Mouse (Mus musculus): ENCODE data around the gene Fads3. TPM values are rescaled to one million over a fixed set of nuclear protein-coding genes. Genes with fewer than 3 reads are reported as not detected.

Gene Fads3
- polyA plus RNA-seq, 1 experiment from 2014 or later = 79.6 TPM

- H3K4me1 ChIP-seq (ENCODE audit: insufficient read depth, low read depth, low read length) = peaks cover 12% of the 10 kb centered on the region; the same call in 1 of the 2 replicates
- H3K4me2 ChIP-seq (replicated peaks; ENCODE audit: low read depth, low read length) = no peak overlapping the region
- TF ChIP-seq EP300 (IDR thresholded peaks at IDR 0.05) (no peak), CTCF (IDR thresholded peaks at IDR 0.05) (no peak)
- DNase-seq (ENCODE audit: low spot score) (no peak), ATAC-seq (no peak)
- no peak overlapping the region for H3K9ac ChIP-seq (replicated peaks; ENCODE audit: low read depth)
- no peaks in the 10 kb centered on the region for H3K36me3 ChIP-seq (ENCODE audit: insufficient read depth, low read length)
- H3K4me3 ChIP-seq (ENCODE audit: low read depth, low read length) = no peak overlapping the region
- 41% methylated on average over 3 of the region's 3 CpGs for WGBS
- H3K27me3 ChIP-seq (replicated peaks; ENCODE audit: insufficient read depth, low read length) = no peaks in the 10 kb centered on the region
- no peaks in the 10 kb centered on the region for H3K9me3 ChIP-seq (ENCODE audit: low read length)
- peak overlapping the region; percentile 16; the same call in 1 of the 2 replicates for H3K27ac ChIP-seq (ENCODE audit: low read length)
These were observed 28.0 kb upstream of the Fads3 start for GRCm38 (mm10) chr19:10013348-10013747.

GRCm38 (mm10) chr19:10013913-10014312 lies 27.5 kb upstream of the Fads3 start:
- WGBS = 38% methylated on average over 5 of the region's 5 CpGs
- no peak for TF ChIP-seq EP300 (IDR thresholded peaks at IDR 0.05)
- no peak for TF ChIP-seq CTCF (IDR thresholded peaks at IDR 0.05)
- no peak overlapping the region for H3K9ac ChIP-seq (replicated peaks; ENCODE audit: low read depth)

GRCm38 (mm10) chr19:10014824-10015223 lies 26.5 kb upstream of the Fads3 start:
- H3K36me3 ChIP-seq (ENCODE audit: insufficient read depth, low read length) = no peaks in the 10 kb centered on the region
- H3K4me3 ChIP-seq (ENCODE audit: low read depth, low read length) = no peak overlapping the region
- WGBS = 68% methylated on average over 13 of the region's 13 CpGs
- H3K9me3 ChIP-seq (ENCODE audit: low read length) = no peaks in the 10 kb centered on the region
- TF ChIP-seq EP300 (IDR thresholded peaks at IDR 0.05) (no peak), CTCF (IDR thresholded peaks at IDR 0.05) (no peak)
- ATAC-seq = no peak
- no peaks in the 10 kb centered on the region for H3K27me3 ChIP-seq (replicated peaks; ENCODE audit: insufficient read depth, low read length)
- no peak overlapping the region for H3K27ac ChIP-seq (ENCODE audit: low read length)
- no peak overlapping the region for H3K9ac ChIP-seq (replicated peaks; ENCODE audit: low read depth)
- DNase-seq (ENCODE audit: low spot score) = no peak
- no peak overlapping the region for H3K4me2 ChIP-seq (replicated peaks; ENCODE audit: low read depth, low read length)
- H3K4me1 ChIP-seq (ENCODE audit: insufficient read depth, low read depth, low read length) = peaks cover 23% of the 10 kb centered on the region

More at GRCm38 (mm10) chr19:10013913-10014312, 27.5 kb upstream of the Fads3 start:
- Histone ChIP-seq H3K36me3 (ENCODE audit: insufficient read depth, low read length) (no peaks in the 10 kb centered on the region), H3K9me3 (ENCODE audit: low read length) (no peaks in the 10 kb centered on the region), H3K4me1 (ENCODE audit: insufficient read depth, low read depth, low read length) (peaks cover 18% of the 10 kb centered on the region), H3K4me3 (ENCODE audit: low read depth, low read length) (no peak overlapping the region), H3K27me3 (replicated peaks; ENCODE audit: insufficient read depth, low read length) (no peaks in the 10 kb centered on the region), H3K4me2 (replicated peaks; ENCODE audit: low read depth, low read length) (no peak overlapping the region), H3K27ac (ENCODE audit: low read length) (0 out of 2 replicates have a peak overlapping the region, but pooled peaks have one; percentile 9)
- DNase-seq (ENCODE audit: low spot score) (no peak), ATAC-seq (no peak)

GRCm38 (mm10) chr19:10015442-10015841 lies 25.9 kb upstream of the Fads3 start:
- Histone ChIP-seq H3K27me3 (replicated peaks; ENCODE audit: insufficient read depth, low read length) (no peaks in the 10 kb centered on the region), H3K27ac (ENCODE audit: low read length) (no peak overlapping the region), H3K9ac (replicated peaks; ENCODE audit: low read depth) (no peak overlapping the region), H3K4me1 (ENCODE audit: insufficient read depth, low read depth, low read length) (peaks cover 23% of the 10 kb centered on the region), H3K36me3 (ENCODE audit: insufficient read depth, low read length) (no peaks in the 10 kb centered on the region), H3K4me3 (ENCODE audit: low read depth, low read length) (no peak overlapping the region), H3K4me2 (replicated peaks; ENCODE audit: low read depth, low read length) (no peak overlapping the region), H3K9me3 (ENCODE audit: low read length) (no peaks in the 10 kb centered on the region)
- TF ChIP-seq EP300 (IDR thresholded peaks at IDR 0.05) (no peak), CTCF (IDR thresholded peaks at IDR 0.05) (no peak)
- DNase-seq (ENCODE audit: low spot score) (no peak), ATAC-seq (no peak)
- WGBS = 78% methylated on average over 4 of the region's 4 CpGs

GRCm38 (mm10) chr19:10016151-10016550 lies 25.2 kb upstream of the Fads3 start:
- Histone ChIP-seq H3K4me2 (replicated peaks; ENCODE audit: low read depth, low read length) (no peak overlapping the region), H3K4me1 (ENCODE audit: insufficient read depth, low read depth, low read length) (peaks cover 23% of the 10 kb centered on the region), H3K4me3 (ENCODE audit: low read depth, low read length) (no peak overlapping the region), H3K9ac (replicated peaks; ENCODE audit: low read depth) (no peak overlapping the region), H3K27me3 (replicated peaks; ENCODE audit: insufficient read depth, low read length) (no peaks in the 10 kb centered on the region), H3K9me3 (ENCODE audit: low read length) (no peaks in the 10 kb centered on the region), H3K36me3 (ENCODE audit: insufficient read depth, low read length) (no peaks in the 10 kb centered on the region), H3K27ac (ENCODE audit: low read length) (no peak overlapping the region)
- TF ChIP-seq EP300 (IDR thresholded peaks at IDR 0.05) (no peak), CTCF (IDR thresholded peaks at IDR 0.05) (no peak)
- ATAC-seq (no peak), DNase-seq (ENCODE audit: low spot score) (no peak)
- 90% methylated on average over 4 of the region's 4 CpGs for WGBS

- WGBS = 6% methylated on average over 44 of the region's 44 CpGs
- TF ChIP-seq CTCF (IDR thresholded peaks at IDR 0.05) (peak; percentile 15; the same call in 1 of the 2 replicates), EP300 (IDR thresholded peaks at IDR 0.05) (no peak)
- peak overlapping the region; percentile 54 for H3K4me3 ChIP-seq (ENCODE audit: low read depth, low read length)
These were observed 23.5 kb upstream of the Fads3 start for GRCm38 (mm10) chr19:10017637-10018526.

More at GRCm38 (mm10) chr19:10017637-10018526, 23.5 kb upstream of the Fads3 start:
- Histone ChIP-seq H3K9me3 (ENCODE audit: low read length) (no peaks in the 10 kb centered on the region), H3K27ac (ENCODE audit: low read length) (peak overlapping the region; percentile 63), H3K36me3 (ENCODE audit: insufficient read depth, low read length) (no peaks in the 10 kb centered on the region), H3K4me2 (replicated peaks; ENCODE audit: low read depth, low read length) (peak overlapping the region; percentile 90), H3K9ac (replicated peaks; ENCODE audit: low read depth) (peak overlapping the region; percentile 44), H3K27me3 (replicated peaks; ENCODE audit: insufficient read depth, low read length) (no peaks in the 10 kb centered on the region), H3K4me1 (ENCODE audit: insufficient read depth, low read depth, low read length) (peaks cover 29% of the 10 kb centered on the region)
- ATAC-seq (peak; percentile 98), DNase-seq (ENCODE audit: low spot score) (peak; percentile 95)

All from lung, postnatal 0 days (tissue).